Mouse (Mus musculus): ENCODE data around the gene Hcrtr1. TPM values are rescaled to one million over a fixed set of nuclear protein-coding genes. Genes with fewer than 3 reads are reported as not detected.

Hcrtr1 gene
- polyA plus RNA-seq, 1 experiment from 2014 or later: 0.10 TPM

DNA sequence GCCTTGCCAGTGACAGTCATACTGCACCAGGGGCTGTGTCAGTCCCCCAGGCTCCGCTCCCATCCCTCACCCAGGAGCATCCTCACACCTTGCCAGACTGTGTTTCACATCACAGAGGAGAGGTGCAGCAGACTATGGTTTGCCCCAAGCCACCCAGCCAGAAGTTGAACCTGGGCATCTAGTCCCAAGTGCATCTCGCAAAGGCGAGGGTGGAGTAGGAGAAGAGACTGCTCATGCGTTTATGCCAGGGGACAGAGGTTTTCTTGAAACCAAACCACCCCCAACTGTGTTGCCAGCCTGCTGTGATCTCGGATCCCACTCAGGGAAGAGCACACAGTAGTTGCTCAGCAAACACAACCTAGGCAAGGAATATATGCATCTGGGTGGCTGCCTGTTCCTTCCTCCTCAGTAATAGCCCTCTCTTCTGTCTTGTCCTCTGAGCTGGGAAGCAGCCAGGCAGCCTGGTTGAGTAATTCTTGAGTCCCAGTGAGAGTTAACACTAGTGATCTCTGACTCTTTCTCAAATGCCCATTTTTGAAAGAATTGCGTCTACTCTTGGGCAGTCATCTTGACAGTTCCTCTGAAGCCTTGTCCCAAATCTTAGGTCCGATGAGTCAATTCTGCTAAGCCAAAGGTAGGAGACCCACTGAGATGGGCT lies 7.6 kb downstream of the Hcrtr1 start:
- Histone ChIP-seq H3K4me1 (peaks cover 10% of the 10 kb centered on the region; the same call in 1 of the 2 replicates), H3K9me3 (no peaks in the 10 kb centered on the region), H3K9ac (no peak overlapping the region), H3K27me3 (peaks cover 6% of the 10 kb centered on the region), H3K36me3 (peaks cover 22% of the 10 kb centered on the region), H3K4me3 (no peak overlapping the region), H3K27ac (no peak overlapping the region), H3K4me2 (no peak overlapping the region)
- WGBS: 86% methylated on average over 7 of the region's 7 CpGs
- no peak for ATAC-seq (ENCODE audit: insufficient number of reproducible peaks, low FRiP score, low TSS enrichment, low read depth)

GRCm38 (mm10) chr4:130130641-130131350 lies 8.4 kb downstream of the Hcrtr1 start:
- Histone ChIP-seq H3K9me3 (no peaks in the 10 kb centered on the region), H3K9ac (no peak overlapping the region), H3K36me3 (peaks cover 30% of the 10 kb centered on the region), H3K27me3 (no peaks in the 10 kb centered on the region), H3K27ac (no peak overlapping the region), H3K4me3 (no peak overlapping the region), H3K4me2 (no peak overlapping the region), H3K4me1 (peaks cover 10% of the 10 kb centered on the region; the same call in 1 of the 2 replicates)
- whole genome bisulfite sequencing: 54% methylated on average over 13 of the region's 13 CpGs
- no peak for ATAC-seq (ENCODE audit: insufficient number of reproducible peaks, low FRiP score, low TSS enrichment, low read depth)

DNA sequence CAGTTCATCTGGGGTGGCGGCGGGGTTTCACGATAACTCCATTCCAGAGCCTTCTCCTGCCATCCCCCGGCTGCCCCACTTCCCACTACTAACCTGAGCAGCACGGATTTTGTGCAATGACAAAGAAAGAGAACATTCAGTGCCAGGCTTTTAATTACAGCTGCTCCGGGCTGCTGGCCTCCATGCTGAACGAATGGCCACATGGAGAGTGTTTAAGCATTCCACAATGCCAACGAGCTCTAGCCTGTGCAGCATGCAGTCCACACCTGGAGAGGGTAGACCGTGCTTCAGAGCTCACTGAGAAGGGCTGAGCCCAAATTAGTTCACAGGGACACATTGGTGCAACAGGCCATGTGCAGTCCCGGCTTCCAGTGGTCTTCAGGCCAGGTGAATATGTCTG lies 9.1 kb downstream of the Hcrtr1 start:
- Histone ChIP-seq H3K27ac (no peak overlapping the region), H3K36me3 (peaks cover 37% of the 10 kb centered on the region), H3K27me3 (no peaks in the 10 kb centered on the region), H3K9ac (no peak overlapping the region), H3K4me3 (no peak overlapping the region), H3K4me2 (no peak overlapping the region), H3K9me3 (no peaks in the 10 kb centered on the region), H3K4me1 (peaks cover 10% of the 10 kb centered on the region; the same call in 1 of the 2 replicates)
- no peak for ATAC-seq (ENCODE audit: insufficient number of reproducible peaks, low FRiP score, low TSS enrichment, low read depth)
- 72% methylated on average over 10 of the region's 10 CpGs for WGBS

GRCm38 (mm10) chr4:130128907-130129306 lies 10.3 kb downstream of the Hcrtr1 start:
- H3K27ac ChIP-seq: no peak overlapping the region
- H3K4me2 ChIP-seq: no peak overlapping the region
- 78% methylated on average over 5 of the region's 5 CpGs for WGBS
- H3K4me1 ChIP-seq: peaks cover 10% of the 10 kb centered on the region; the same call in 1 of the 2 replicates
- H3K9me3 ChIP-seq: no peaks in the 10 kb centered on the region
- no peak overlapping the region for H3K9ac ChIP-seq
- peaks cover 49% of the 10 kb centered on the region for H3K36me3 ChIP-seq
- H3K4me3 ChIP-seq: no peak overlapping the region
- no peak for ATAC-seq (ENCODE audit: insufficient number of reproducible peaks, low FRiP score, low TSS enrichment, low read depth)
- H3K27me3 ChIP-seq: no peaks in the 10 kb centered on the region

DNA sequence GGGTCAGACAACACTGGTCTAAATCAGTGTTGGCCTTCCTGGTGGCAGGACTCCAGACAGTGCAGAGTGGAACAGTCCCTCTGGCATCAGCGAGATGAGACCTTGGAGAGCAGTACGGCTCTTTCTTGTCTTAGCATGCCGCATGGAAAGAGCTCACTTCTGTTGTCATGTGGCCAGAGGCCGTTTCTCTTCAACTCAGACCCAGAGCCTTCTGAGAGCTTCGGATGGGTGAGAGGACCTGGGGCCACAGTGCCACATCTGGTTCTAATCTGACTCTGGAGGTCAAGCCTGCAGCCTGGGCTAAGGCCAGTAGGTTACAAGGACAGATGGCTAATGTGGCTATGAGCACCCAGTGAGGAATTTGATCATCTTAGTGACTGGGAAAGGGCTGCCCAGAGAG lies 13.2 kb downstream of the Hcrtr1 start:
- Histone ChIP-seq H3K27ac (no peak overlapping the region), H3K4me1 (peaks cover 9% of the 10 kb centered on the region; the same call in 1 of the 2 replicates), H3K9ac (no peak overlapping the region), H3K36me3 (peaks cover 78% of the 10 kb centered on the region), H3K27me3 (no peaks in the 10 kb centered on the region), H3K4me3 (no peak overlapping the region), H3K9me3 (no peaks in the 10 kb centered on the region), H3K4me2 (no peak overlapping the region)
- no peak for ATAC-seq (ENCODE audit: insufficient number of reproducible peaks, low FRiP score, low TSS enrichment, low read depth)
- WGBS: 33% methylated on average over 5 of the region's 5 CpGs

DNA sequence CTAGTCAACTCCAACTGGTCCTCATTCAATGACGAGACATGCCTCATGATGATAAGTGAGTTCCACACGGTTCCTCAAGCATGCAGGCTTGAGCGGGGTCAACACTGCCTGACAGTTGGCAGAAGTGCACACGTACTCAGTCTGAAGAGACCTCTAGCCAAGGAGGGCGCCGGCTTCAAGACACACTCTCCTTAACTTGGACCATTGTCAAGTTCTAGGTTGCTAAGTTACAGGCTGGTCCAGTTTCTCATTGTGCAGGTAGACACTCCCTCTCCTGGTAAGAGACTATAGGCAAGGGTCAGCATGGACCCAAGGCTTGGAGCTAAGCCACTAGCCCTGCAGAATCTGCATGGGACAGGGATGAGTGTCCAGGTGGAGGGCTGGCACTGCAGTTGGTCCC lies 14.0 kb downstream of the Hcrtr1 start:
- H3K9me3 ChIP-seq: no peaks in the 10 kb centered on the region
- peaks cover 85% of the 10 kb centered on the region for H3K36me3 ChIP-seq
- no peak overlapping the region for H3K4me3 ChIP-seq
- WGBS: 94% methylated on average over 6 of the region's 6 CpGs
- no peak overlapping the region for H3K9ac ChIP-seq
- no peak overlapping the region for H3K27ac ChIP-seq
- no peak for ATAC-seq (ENCODE audit: insufficient number of reproducible peaks, low FRiP score, low TSS enrichment, low read depth)
- H3K27me3 ChIP-seq: no peaks in the 10 kb centered on the region
- H3K4me1 ChIP-seq: peaks cover 1% of the 10 kb centered on the region; the same call in 1 of the 2 replicates
- no peak overlapping the region for H3K4me2 ChIP-seq

DNA sequence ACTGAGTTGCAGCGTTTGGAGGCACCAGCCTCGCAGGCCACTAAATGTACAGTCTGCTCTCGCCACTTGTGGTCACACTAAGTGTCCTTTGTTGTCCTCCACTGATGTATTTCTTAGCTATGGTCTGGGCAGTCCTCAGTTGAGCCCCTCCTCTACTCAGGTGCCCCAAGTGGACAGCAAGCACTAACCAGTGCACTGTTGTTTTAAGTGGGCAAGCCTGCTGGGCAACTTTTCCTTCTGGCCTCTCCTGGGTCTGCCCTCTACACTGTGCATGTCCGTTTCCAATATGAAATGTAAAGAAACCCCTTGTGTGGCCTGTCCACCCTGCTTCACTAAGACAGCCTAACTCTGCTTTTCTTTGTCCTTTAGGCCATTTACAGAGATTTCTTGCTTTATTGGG lies 15.0 kb downstream of the Hcrtr1 start:
- H3K4me3 ChIP-seq: no peak overlapping the region
- no peak for ATAC-seq (ENCODE audit: insufficient number of reproducible peaks, low FRiP score, low TSS enrichment, low read depth)
- no peaks in the 10 kb centered on the region for H3K9me3 ChIP-seq
- H3K36me3 ChIP-seq: peaks cover 85% of the 10 kb centered on the region
- no peaks in the 10 kb centered on the region for H3K27me3 ChIP-seq
- H3K4me2 ChIP-seq: no peak overlapping the region
- H3K27ac ChIP-seq: no peak overlapping the region
- H3K9ac ChIP-seq: no peak overlapping the region
- WGBS: 87% methylated on average over 4 of the region's 4 CpGs
- H3K4me1 ChIP-seq: no peaks in the 10 kb centered on the region

DNA sequence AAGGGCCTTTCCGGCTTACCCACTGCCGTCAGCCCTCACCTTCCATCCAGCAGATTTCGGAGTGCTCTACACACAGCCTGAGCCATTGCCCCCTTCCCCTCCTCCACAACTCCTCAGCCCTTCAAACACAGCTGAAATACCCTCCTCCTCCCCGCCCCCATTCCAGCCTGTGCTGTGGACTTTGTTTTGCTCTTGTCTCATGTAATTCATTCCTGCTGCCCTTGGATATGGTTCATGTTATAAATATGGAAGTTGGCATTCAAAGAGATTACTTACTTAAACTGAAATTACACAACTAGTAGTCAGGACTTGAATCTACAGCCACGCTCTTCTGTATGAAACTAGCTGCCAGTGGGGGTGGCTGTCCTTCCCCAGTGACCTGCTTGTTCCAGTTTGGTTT lies 16.1 kb downstream of the Hcrtr1 start:
- WGBS: 91% methylated on average over 5 of the region's 5 CpGs
- no peaks in the 10 kb centered on the region for H3K4me1 ChIP-seq
- no peak overlapping the region for H3K9ac ChIP-seq
- no peak overlapping the region for H3K4me2 ChIP-seq
- no peak overlapping the region for H3K27ac ChIP-seq
- H3K4me3 ChIP-seq: no peak overlapping the region
- H3K27me3 ChIP-seq: no peaks in the 10 kb centered on the region
- no peaks in the 10 kb centered on the region for H3K9me3 ChIP-seq
- H3K36me3 ChIP-seq: peaks cover 77% of the 10 kb centered on the region
- no peak for ATAC-seq (ENCODE audit: insufficient number of reproducible peaks, low FRiP score, low TSS enrichment, low read depth)

- H3K4me3 ChIP-seq: no peak overlapping the region
- H3K27ac ChIP-seq: no peak overlapping the region
- H3K9ac ChIP-seq: no peak overlapping the region
- H3K27me3 ChIP-seq: no peaks in the 10 kb centered on the region
- H3K9me3 ChIP-seq: no peaks in the 10 kb centered on the region
- no peak for ATAC-seq (ENCODE audit: insufficient number of reproducible peaks, low FRiP score, low TSS enrichment, low read depth)
- H3K4me2 ChIP-seq: no peak overlapping the region
- WGBS: 76% methylated on average over 8 of the region's 8 CpGs
- no peaks in the 10 kb centered on the region for H3K4me1 ChIP-seq
- peaks cover 67% of the 10 kb centered on the region for H3K36me3 ChIP-seq
Observed at GRCm38 (mm10) chr4:130121560-130121959, 17.6 kb downstream of the Hcrtr1 start.

DNA sequence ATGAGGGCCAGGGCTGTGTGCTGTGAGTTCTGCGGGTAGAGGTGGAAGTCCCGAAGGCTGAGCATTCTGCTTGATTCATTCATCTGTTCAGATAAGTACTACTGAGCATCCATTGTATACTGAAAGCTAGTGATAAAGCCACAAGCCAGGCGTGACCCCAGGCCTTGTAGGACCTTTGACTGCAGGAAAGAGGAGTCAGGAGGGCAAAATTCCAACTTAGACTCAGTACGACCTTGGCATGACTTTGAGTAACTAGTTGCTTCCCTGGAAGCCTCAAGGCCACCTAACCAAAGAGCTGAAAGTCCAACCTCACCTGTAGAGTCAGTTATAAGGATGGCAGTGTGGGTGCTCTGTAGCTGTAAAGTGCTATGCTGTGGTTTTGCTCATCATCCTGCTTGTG lies 18.4 kb downstream of the Hcrtr1 start:
- WGBS: 90% methylated on average over 4 of the region's 4 CpGs
- Histone ChIP-seq H3K9me3 (no peaks in the 10 kb centered on the region), H3K27me3 (no peaks in the 10 kb centered on the region), H3K4me2 (no peak overlapping the region), H3K36me3 (peaks cover 59% of the 10 kb centered on the region), H3K27ac (no peak overlapping the region), H3K4me1 (no peaks in the 10 kb centered on the region), H3K9ac (no peak overlapping the region), H3K4me3 (no peak overlapping the region)
- ATAC-seq (ENCODE audit: insufficient number of reproducible peaks, low FRiP score, low TSS enrichment, low read depth): no peak

- no peak overlapping the region for H3K9ac ChIP-seq
- H3K9me3 ChIP-seq: no peaks in the 10 kb centered on the region
- no peak overlapping the region for H3K4me2 ChIP-seq
- H3K27me3 ChIP-seq: no peaks in the 10 kb centered on the region
- no peak overlapping the region for H3K27ac ChIP-seq
- peaks cover 14% of the 10 kb centered on the region for H3K4me1 ChIP-seq
- WGBS: 94% methylated on average over 1 of the region's 1 CpGs
- no peak overlapping the region for H3K4me3 ChIP-seq
- no peak for ATAC-seq (ENCODE audit: insufficient number of reproducible peaks, low FRiP score, low TSS enrichment, low read depth)
- H3K36me3 ChIP-seq: peaks cover 9% of the 10 kb centered on the region; the same call in 1 of the 2 replicates
Observed at GRCm38 (mm10) chr4:130112732-130113131, 26.4 kb downstream of the Hcrtr1 start.

- peaks cover 14% of the 10 kb centered on the region for H3K4me1 ChIP-seq
- ATAC-seq (ENCODE audit: insufficient number of reproducible peaks, low FRiP score, low TSS enrichment, low read depth): no peak
- no peak overlapping the region for H3K4me2 ChIP-seq
- no peaks in the 10 kb centered on the region for H3K9me3 ChIP-seq
- no peak overlapping the region for H3K4me3 ChIP-seq
- no peaks in the 10 kb centered on the region for H3K27me3 ChIP-seq
- H3K27ac ChIP-seq: no peak overlapping the region
- no peak overlapping the region for H3K9ac ChIP-seq
- H3K36me3 ChIP-seq: peaks cover 7% of the 10 kb centered on the region; the same call in 1 of the 2 replicates
- WGBS: 79% methylated on average over 7 of the region's 7 CpGs
Observed at GRCm38 (mm10) chr4:130112299-130112698, 26.9 kb downstream of the Hcrtr1 start.
